Mouse (Mus musculus) layer of hippocampus, postnatal 14 days (tissue): Measurements from ENCODE around the gene Nop9. TPM values are rescaled to one million over a fixed set of nuclear protein-coding genes. Genes with fewer than 3 reads are reported as not detected.

Source experiments
- DNase-seq, 2 experiments: peaks; one replicate each; pipeline ENCODE4 v3.0.0; 2021 to 2022; ENCODE audit warnings: low spot score in 2 of 2, mixed read lengths in 1 of 2
- long read RNA-seq, 2 experiments: library from polyadenylated mRNA; stranded (forward); transcript quantifications; one replicate each; pipeline ENCODE4 v2.0.0; 2021
- total RNA-seq, 2 experiments: library from RNA; stranded (reverse); gene quantifications; 2 replicates each; pipeline ENCODE4 v1.2.3; 2021

Gene Nop9
- 10 to 100 TPM; 15.7 to 17.3 TPM for total RNA-seq
- long read RNA-seq, experiment 1, transcript Nop9-201 (10 exons, 3,694 nt): major isoform, 28 of 30 reads
- long read RNA-seq, experiment 1, partial matches to known transcripts: 0 of 30 reads
- long read RNA-seq, experiment 1, other reads (novel, unspliced or antisense): 2 of 30 reads
- long read RNA-seq, experiment 2, transcript Nop9-201 (10 exons, 3,694 nt): major isoform, 27 of 33 reads
- long read RNA-seq, experiment 2, partial matches to known transcripts: 4 of 33 reads
- long read RNA-seq, experiment 2, other reads (novel, unspliced or antisense): 2 of 33 reads

DNA sequence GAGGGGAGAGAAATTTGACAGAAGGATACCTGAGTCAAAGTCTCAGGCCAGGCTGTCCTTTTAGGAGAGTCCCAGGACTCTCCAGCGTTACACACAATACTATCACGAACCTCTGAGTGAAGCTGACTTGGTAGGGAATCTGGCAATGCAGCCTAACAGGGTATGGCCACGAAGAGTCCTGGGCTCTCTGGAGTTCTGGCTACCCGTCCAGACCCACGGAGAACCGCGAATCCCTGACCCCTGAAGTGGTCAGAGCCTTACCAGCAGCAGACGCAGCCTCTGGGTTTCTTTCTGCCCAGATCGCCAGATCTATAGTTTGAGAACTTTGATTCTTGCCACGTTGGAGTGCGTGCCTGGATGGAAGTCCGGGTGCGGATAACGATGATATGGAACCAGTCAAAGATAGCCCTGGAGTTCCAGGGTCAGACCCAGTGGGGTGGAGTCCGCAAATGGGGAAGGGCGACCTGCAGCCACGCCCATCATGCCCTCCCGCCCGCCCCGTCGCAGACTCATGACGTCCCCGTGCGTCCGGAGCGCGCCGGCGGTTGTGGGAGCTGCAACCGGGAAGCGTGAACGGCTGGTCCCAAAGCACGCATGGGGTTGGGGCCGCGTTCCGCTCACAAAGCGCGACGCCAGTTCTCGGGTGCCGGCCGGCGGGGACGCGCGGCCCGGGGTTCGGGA, at the start of gene Nop9, which contains the start of gene Dhrs1:
Gene Nop9 (plus strand): TSS at position 514 of the 681 bp plus-strand sequence.
Gene Dhrs1 (minus strand): TSS at position 511 of the 681 bp plus-strand sequence.
- DNase-seq: peak; percentile 82 to 84

GRCm38 (mm10) chr14:55697226-55697625, 48.3 kb upstream of the Nop9 start:
- no peak for DNase-seq

- no peak for DNase-seq
These were observed 44.4 kb upstream of the Nop9 start for GRCm38 (mm10) chr14:55701131-55701530.

GRCm38 (mm10) chr14:55702761-55703160, 42.7 kb upstream of the Nop9 start:
- DNase-seq: no peak

DNA sequence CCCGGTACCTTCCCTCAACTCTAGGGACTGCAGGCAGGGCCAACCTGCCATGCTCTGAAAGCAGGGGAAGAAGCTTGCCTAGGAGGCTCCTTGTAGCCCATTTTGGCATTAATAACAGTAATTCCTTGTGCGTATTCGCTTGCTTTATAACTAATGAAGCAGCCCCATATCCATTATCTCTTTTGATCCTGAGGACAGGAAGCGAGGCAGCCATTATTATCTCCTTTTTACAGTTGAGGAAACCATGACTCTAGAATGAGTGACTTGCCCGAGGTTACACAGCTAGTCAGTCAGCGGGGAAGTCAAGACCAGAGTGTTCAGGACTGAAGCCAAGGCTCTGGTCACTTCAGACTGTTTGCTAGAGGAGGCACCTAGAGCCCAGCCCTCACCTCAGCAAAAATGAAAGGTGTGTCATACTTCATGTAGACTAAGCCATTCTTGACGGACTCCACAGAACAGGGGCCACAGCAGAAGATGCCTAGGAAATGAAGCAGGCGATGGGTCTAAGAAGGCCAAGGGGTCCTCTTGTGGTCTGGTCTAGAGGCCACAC, 39.4 kb upstream of the Nop9 start:
- DNase-seq: no peak

DNA sequence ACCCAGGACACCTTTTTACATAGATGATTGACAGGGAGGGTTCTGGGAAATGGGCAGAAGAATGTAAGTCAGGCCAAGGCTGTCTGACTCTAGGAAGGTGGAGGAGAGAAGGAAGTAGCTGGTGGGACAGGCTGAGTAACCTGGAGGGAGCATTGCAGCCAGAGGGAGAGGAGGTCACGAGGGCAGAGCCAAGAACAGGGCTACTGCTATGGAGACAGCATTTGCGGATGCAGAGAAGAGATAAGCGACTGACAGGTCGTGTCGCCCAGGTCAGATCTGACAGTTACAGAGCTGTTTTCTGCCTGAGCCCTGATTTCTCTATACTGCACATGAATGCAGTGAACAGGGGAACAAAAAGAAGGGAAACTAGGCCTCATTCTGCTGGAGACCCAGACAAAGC, 38.1 kb upstream of the Nop9 start:
- DNase-seq: no peak

DNA sequence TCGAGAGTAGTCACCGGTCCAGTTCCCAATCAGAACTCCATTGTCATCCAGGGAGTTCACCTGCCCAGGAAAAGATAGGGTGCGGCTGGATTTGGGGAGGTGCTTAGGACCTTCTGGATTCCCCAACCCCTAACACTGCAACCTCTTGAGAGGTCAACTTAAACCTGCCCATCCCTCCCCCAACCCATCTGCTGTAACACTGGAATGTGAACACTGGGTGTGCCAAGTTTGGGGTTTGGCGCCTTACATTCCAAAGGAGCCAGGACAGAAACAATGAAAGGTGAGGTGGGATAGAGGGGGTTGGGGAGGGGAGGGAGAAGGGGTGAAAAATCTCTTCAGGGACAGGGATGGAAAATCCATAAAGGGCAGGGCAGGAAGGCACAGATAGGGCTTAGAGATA, 36.0 kb upstream of the Nop9 start:
- no peak for DNase-seq

DNA sequence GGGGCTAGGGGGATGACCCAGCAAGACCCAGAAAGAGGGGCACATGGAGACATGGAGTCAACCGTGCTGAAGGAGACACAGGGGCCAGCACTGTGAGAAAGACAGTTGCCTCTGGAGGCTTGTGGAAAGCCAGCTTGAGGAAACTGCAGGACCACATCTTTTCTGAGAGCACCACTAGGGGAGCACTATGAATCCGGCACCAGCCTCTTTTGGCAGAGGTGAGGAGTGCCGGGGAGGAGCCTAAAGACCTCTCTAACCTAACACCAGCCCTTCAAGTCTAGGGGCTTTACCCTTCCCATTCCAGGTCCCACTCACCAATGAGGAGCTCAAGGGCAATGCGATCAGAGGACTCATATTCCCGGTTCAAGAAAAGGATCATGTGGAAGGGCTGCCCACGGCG, 33.7 kb upstream of the Nop9 start:
- no peak for DNase-seq

DNA sequence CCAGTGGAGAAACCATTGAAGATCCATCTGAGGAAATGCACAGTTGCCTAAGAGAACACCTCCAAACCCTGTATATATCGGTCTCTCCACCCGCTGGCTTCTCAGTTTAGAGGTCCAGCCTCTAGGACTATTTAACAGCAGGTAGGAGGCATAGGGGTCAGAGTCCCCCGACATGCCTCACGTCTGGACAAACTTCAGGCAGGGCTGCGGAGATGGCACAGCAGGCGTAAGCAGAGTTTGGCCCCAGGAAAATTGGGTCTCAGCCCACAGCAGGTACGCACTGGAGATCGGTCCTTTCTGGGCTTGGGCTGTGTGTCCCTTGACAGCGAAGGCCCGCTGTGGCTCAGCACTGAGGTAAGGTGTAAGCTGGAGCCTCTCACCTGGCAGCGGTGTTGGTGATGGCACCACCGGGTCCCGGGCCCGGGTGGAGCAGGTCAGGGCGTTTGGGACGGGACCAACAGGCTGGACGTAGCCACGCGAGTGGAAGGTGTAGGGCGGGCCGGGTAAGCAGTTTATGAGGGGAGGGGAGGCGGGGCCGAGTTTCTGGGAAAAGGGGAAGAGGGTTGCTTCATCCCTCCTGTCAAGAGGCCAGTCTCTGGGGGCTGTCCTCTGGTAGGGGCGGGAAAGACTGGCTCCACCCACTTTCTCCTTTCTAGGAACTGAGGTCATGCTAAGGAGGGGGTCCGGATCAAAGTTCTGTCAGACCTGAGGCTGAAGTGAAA, 32.3 kb upstream of the Nop9 start:
- no peak for DNase-seq

DNA sequence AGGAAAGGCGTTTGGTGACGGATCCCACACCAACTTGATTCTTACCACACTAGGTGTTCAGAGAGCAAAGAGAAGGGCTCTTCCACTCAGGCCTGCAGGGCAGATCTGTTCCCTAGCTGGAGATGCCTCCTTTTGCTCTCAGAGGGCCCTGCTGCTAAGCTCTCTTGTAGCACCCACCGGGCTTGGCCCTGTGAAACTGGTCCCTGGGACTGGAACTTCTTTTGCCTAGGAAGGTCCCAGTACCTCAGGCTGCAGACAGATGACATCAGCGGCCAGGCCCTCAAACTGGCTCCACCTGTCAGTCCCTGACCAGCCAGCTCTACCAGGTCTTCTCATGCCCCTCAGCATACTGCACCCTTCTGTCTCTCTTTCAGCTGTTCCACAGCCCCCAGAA, 31.8 kb upstream of the Nop9 start, which contains the start of gene Tgm1:
Gene Tgm1 (minus strand): TSS at position 198 of the 394 bp plus-strand sequence.
- DNase-seq: no peak

GRCm38 (mm10) chr14:55714893-55715292, 30.6 kb upstream of the Nop9 start:
- DNase-seq: no peak

- DNase-seq: no peak
These were observed 29.2 kb upstream of the Nop9 start for GRCm38 (mm10) chr14:55716271-55716670.

- no peak for DNase-seq
These were observed 28.6 kb upstream of the Nop9 start for GRCm38 (mm10) chr14:55716884-55717283.

DNA sequence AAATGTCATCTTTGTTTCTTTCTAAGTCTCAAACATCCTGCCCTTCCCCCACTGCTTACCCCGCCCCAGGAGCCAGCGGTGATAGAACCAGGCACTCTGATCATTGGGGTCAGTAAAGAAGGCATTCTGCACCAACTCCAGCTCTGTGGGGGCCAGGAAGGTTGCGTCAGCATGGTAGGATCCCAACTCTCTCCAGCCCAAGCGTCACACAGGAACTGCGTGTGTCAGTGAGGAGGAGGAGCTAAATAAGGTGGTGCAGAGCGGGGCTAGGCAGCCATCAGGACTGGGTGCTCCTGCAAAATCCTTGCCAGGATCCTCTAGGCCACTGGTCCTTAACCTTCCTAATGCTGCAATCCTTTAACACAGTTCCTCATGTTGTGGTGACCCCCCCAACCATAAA, 25.8 kb upstream of the Nop9 start:
- no peak for DNase-seq

DNA sequence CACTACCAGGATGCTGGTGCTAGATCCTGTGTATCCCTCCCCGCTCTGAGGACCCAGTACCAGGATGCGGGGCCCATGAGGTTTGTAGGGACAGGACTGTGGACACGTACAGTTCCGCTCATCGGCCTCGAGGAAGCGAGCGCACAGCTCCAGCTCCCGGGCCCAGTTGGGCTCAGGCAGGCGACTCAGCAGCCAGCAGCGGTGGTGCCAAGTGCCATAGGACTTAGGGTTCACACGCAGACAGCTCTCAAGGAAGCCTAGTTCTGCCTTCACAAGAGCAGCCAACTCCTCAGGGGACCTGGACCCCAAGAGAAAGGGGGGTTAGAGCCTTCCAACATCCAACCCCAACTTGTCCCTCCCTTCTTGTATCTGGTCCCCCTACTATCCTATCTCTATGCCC, 24.8 kb upstream of the Nop9 start:
- DNase-seq: no peak

GRCm38 (mm10) chr14:55721076-55721475, 24.4 kb upstream of the Nop9 start:
- no peak for DNase-seq

- DNase-seq: peak; percentile 88 to 92
These were observed 23.6 kb upstream of the Nop9 start, which contains the start of gene Rabggta for GRCm38 (mm10) chr14:55721700-55722437. Gene Rabggta (minus strand): TSS chr14:55722263.

DNA sequence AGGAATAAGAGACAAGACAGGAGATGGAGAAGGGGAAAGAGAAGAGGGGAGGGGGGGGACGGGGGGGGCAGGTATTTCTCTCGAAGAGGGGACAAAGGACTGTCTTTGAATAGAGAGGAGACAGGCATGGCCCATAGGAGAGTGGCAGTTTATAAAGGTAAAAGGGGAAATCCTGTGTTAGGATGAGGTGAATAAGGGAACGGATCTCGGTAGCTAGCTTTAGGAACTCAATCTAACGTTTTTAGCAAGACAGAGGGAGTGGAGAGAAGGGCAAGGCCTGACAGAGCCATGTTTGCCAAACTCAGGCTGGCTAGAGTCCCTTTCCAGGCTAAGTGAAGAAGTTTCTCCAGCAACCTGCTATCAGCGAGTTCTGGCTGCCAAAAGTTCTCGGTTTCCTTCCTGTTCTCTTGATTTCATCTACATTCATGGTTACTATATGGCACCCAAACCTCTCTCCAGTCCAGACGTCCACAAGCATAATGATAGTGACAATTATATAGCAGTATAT, 23.0 kb upstream of the Nop9 start:
- no peak for DNase-seq

DNA sequence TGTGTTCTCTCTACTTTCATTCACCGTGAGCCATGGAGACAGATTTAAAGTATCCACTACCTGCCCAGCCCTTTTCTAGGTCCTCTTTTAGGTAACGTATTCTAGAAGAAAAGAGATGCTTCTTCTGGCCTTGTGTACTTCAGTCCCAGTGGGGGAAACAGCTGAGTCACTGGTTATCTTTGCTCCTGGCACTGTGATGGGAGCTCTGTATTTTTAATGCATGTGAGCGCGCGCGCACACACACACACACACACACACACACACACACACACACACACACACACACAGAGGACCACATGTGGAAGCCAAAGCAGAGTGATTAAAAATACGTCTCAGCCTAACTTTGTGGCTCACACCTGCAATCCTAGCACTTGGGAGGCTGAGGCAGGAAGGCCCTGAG, 22.1 kb upstream of the Nop9 start:
- no peak for DNase-seq

- no peak for DNase-seq
These were observed 21.1 kb upstream of the Nop9 start for GRCm38 (mm10) chr14:55724411-55724871.

DNA sequence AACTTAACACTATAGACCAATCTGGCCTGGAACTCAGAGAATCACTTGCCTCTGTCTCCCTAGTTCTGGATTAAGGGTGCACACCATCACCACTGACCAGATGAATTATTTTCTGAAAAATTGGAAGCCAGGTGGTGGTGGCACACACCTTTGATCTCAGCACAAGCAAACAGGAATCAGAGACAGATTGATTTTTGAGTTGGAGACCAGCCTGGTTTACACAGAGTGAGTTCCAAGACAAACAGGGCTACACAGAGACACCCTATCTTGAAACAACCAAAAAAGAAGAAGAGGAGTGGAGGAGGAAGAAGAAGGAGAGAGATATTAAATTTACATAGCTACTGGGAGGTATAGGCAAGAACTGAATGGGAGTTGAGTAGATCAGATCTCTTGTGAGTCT, 19.2 kb upstream of the Nop9 start:
- DNase-seq: no peak
